Mouse (Mus musculus) lung, postnatal 25 days (tissue): ENCODE data around the gene Aqp6.
A peak's percentile ranks its signal among the peaks of the same experiment; 100 is the strongest.

Experiments
- DNase-seq: peaks from one replicate; pipeline ENCODE4 v3.0.0; 2022; ENCODE audit warnings: low spot score

Aqp6 gene

DNA sequence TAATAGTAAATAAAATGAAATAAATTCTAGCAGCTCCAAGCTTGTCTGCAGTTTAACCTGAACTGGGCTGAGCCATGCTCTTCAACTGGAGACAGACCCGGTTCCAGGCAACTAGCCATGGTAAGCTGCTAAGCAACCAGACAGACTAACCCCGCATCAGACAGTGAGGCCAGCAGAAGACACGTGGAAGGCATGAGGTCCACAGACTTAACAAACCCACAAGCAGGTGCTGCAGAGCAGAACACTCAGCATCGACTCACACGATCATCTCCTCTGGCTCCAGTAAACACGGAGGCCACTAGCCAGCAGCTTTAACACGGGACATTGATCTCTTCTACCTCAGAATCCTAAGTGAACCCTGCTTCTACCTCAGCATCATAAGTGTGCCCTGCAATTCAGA is 43.6 kb downstream of the Aqp6 start:
- no peak for DNase-seq

DNA sequence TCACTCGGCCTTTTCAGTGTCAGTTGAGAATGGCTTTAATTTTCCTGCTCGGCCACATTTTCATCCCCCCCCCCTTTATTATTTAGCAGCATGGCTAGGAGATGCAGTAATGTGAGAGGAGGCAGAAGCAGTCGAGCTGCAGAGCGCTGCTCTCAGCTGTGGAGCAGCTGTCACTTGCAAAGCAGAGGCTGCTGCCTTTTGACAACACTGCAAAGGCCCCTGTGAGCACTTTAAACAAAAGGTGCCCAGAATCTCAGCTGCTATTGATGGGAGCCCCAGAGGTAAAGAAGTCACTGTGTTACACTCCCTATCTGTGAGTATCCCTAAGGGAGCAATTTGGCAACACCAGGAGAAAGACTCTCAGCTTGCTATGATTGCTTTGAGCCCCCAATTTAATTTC is 47.1 kb downstream of the Aqp6 start:
- no peak for DNase-seq

DNA sequence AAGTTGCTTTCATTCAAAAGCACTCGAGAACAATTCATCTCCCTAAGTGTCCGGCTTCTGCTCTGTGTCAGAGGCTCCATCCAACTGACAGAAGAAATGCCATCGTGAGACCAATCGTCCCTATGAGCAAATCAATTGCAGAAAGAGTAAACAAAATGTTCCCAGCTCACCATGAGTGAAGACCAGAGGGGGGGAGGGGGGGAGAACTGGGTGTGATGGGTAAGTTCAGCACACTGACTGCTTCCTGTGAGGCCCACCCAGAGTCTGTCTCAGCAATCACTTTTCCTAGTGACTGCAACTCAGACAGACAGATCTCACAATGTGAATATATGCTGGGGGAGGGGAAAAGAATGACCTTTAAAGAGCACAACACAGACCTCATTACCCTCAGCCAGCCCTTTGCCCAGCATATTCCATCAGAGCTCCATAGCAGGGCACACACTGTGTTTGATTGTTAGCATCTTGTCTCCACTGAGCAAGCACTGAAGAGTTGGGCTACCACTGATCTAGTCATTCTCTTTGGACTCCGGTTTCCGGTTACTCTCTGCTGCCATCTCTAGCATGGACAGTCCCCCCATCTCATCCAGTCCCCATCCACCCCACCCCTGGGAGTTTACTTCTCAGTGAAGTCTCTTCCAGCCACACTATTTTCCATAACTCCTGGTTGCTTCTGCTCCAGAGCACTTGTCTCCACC is 48.0 kb downstream of the Aqp6 start:
- no peak for DNase-seq

DNA sequence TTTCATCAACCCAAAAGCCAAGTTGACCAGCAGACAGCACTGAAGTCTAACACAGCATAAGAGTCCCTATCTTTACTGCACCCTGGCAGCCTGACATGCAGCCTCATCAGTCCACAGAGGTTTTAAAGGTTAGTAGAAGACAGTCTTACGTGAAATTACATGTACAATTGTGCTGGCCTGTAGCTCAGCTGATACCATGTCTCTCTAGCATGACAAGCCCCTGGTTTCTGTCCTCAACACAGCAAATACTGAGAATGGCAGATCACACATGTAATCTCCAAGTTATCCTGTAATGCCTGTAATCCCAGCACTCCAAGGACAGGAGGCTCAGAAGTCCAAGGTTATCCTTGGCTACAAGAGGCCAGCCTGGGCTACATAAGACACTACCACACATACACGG is 49.1 kb downstream of the Aqp6 start:
- DNase-seq = no peak

DNA sequence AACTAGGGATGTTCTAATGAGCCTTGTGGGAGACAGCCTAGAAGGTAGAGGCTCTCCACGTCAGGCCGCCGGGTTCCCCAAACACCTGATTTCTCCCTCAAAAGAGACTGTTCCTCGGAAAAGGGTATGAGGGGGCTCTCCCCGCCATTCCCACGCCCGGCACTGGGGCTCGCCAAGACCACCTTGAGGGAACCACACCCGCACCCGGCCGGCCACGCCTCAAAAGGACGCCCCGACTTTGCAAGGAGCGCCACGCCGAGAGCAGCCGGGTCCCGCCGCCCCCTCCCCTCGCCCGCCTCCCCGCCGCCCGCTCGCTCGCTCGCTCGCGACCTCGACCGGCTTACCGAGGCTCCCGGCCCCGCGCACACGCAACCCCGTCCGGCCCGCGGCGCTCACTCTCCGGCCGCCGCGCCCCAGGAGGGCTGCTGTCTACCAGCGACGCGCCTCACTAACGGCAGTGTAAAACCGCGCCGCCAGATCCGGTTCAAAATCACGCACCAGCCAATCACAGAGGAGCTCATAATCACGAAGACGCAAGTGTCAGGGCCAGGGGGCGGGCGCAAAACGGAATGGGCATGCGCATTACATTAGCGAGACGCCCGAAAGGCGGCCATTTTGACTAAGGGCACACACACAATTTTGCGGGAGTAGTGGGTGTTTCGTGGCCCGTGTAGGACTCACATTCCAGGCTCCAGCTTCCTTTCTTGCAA is 50.1 kb downstream of the Aqp6 start, which contains the start of gene Racgap1:
Gene Racgap1, minus strand, starts transcription at position 494 of the 710 bp plus-strand sequence.
- DNase-seq = peak; percentile 98

DNA sequence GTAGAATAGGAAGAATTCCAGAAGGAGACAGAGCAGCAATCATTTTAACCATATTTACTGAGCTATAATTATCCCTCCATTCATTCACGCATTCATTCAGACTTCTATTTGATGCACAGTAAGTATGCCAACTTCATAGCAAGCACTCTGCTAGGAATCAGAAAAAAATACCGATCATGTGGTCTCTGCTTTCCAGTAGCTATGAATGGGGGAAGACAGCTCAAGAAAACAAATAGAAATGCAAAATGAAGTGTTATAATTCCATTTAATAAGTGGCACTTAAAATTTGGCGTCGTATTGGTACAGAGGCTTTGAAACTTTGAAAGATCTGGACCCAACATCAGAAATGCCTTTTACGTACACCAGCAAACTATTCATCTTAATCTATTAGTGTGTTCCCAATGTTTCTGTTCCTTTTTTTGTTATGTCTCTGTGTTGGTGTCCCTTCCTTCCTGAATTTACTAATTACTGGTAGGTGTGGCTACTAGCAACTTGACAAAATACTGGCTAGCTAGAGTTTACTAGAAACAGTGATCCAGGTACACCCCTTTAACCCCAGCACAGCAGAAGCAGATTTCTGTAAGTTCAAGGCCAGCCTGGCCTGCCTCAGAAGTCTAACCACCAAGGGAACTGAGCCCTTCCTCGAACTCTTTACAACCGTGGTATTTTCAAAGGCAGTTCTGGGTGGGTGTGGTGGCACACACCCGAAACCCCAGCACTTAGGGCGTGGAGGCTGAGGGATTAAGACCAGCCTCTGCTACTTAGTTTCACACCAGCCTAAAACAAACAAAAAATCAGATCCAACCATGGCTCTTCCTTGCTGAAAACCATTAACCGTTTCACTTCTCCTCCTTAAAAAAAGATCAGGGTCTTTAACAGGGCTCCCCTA is 51.0 kb downstream of the Aqp6 start:
- no peak for DNase-seq

DNA sequence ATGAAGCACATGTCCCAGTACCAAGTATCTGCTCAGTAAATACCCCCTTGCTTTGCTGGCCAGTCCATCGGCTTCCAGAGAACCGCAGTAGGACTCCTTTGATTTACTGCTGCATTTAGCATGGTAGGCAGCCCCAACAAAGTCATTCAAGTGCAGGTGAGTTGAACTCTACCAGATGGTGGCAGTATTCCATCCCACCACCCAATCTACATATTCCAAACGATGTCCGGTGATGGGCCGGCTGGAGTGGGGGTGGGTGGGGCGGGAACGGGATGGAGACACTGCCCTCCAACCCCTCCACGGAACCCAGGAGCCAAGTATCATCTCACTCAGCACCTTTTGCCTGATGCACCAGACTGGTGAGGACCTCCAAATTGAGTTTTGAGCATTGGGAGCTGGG is 52.1 kb downstream of the Aqp6 start:
- DNase-seq = no peak

DNA sequence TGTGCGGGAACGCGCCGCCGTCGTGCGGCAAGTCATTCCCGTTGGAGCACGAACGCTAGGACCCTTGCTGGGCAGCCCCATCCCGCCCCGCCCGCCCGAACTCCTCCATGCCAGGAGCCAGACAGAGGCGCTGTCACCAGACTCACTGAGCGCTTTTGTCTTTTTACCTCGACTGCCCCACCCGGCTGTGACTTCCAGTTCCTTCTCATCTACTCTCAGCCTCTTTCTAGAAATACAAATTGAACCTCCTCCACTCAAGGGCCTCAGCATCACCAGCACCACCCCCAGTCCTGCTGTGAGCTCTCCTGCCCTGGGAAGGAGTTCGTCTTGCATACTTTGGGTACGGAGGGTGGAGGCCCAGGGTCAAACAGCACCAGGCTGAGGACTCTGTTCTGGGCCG is 52.7 kb downstream of the Aqp6 start:
- DNase-seq = no peak
